Comparison of ENCODE assay signal across 15 mouse cellular contexts in genomic region chr3:138759968-138760684, GRCm38 (mm10). TPM values are rescaled to one million over a fixed set of nuclear protein-coding genes. Genes with fewer than 3 reads are reported as not detected.
DNase-seq lines count a peak whose midpoint lies in the region; ATAC-seq and TF ChIP-seq lines count a peak whose summit lies in the region.
"Had no signal": no experiment of that assay in that cellular context is flagged by ENCODE, and none has a peak within 500 bp of the region (broad histone marks: within the 10 kb centered on the region; RNA-seq: fewer than 3 reads in every experiment).

No protein-coding gene starts in this region.

- no peak for ATAC-seq in hindbrain, embryonic 13.5 days (ENCODE audit: low FRiP score)
- ATAC-seq in hindbrain, embryonic 12.5 days (ENCODE audit: low FRiP score): no peak
- no peak for ATAC-seq in midbrain, embryonic 15.5 days (replicated peaks)
- ATAC-seq in forebrain, embryonic 15.5 days (replicated peaks): no peak

- H3K36me3 ChIP-seq in hindbrain, embryonic 13.5 days: no peaks in the 10 kb centered on the region
- no peaks in the 10 kb centered on the region for H3K36me3 ChIP-seq in hindbrain, embryonic 12.5 days
- H3K36me3 ChIP-seq in midbrain, embryonic 10.5 days: peaks cover 18% of the 10 kb centered on the region
- no peaks in the 10 kb centered on the region for H3K36me3 ChIP-seq in midbrain, embryonic 15.5 days (replicated peaks)
- H3K36me3 ChIP-seq in forebrain, embryonic 15.5 days: no peaks in the 10 kb centered on the region

- H3K4me1 ChIP-seq in hindbrain, embryonic 13.5 days (replicated peaks): peaks cover 28% of the 10 kb centered on the region
- peaks cover 13% of the 10 kb centered on the region; the same call in 1 of the 2 replicates for H3K4me1 ChIP-seq in hindbrain, embryonic 12.5 days
- H3K4me1 ChIP-seq in midbrain, embryonic 10.5 days: peaks cover 38% of the 10 kb centered on the region
- peaks cover 29% of the 10 kb centered on the region for H3K4me1 ChIP-seq in midbrain, embryonic 15.5 days
- H3K4me1 ChIP-seq in forebrain, embryonic 15.5 days: peaks cover 25% of the 10 kb centered on the region
- peaks cover 25% of the 10 kb centered on the region for H3K4me1 ChIP-seq in olfactory bulb, adult 2 months (ENCODE audit: control insufficient read depth, insufficient read depth, low read length)
- H3K4me1 ChIP-seq: megakaryocyte, embryonic 14.5 days had no signal

- peak overlapping the region; percentile 62 for H3K27ac ChIP-seq in hindbrain, embryonic 13.5 days
- no peak overlapping the region for H3K27ac ChIP-seq in hindbrain, embryonic 12.5 days
- H3K27ac ChIP-seq in midbrain, embryonic 10.5 days (replicated peaks): peak overlapping the region; percentile 28; the same call in 1 of the 2 replicates
- no peak overlapping the region for H3K27ac ChIP-seq in midbrain, embryonic 15.5 days
- H3K27ac ChIP-seq in forebrain, embryonic 15.5 days (replicated peaks): peak overlapping the region; percentile 40; the same call in 1 of the 2 replicates
- peak overlapping the region; percentile 84 for H3K27ac ChIP-seq in olfactory bulb, adult 2 months (ENCODE audit: insufficient read depth, low read depth, low read length)
- H3K27ac ChIP-seq: liver, embryonic 14.5 days had no signal

- DNase-seq in midbrain, embryonic 10.5 days (ENCODE audit: low spot score): no peak
- DNase-seq in heart, adult 18-20 months: no peak
- DNase-seq in heart, postnatal 25 days (ENCODE audit: low spot score): no peak
- DNase-seq: adrenal gland, postnatal 10 days; kidney, postnatal 25 days; right cerebral cortex, postnatal 4 days had no signal

- H3K4me3 ChIP-seq in hindbrain, embryonic 13.5 days: no peak overlapping the region
- no peak overlapping the region for H3K4me3 ChIP-seq in hindbrain, embryonic 12.5 days
- H3K4me3 ChIP-seq in midbrain, embryonic 10.5 days: no peak overlapping the region
- H3K4me3 ChIP-seq in midbrain, embryonic 15.5 days: no peak overlapping the region
- no peak overlapping the region for H3K4me3 ChIP-seq in forebrain, embryonic 15.5 days
- H3K4me3 ChIP-seq in olfactory bulb, adult 2 months (ENCODE audit: insufficient read depth, low read depth, low read length): no peak overlapping the region
- H3K4me3 ChIP-seq: megakaryocyte, embryonic 14.5 days had no signal

- no peak for TF ChIP-seq POLR2A in olfactory bulb, adult 2 months (IDR thresholded peaks at IDR 0.05; ENCODE audit: insufficient read depth, low read depth, low read length)

- intact Hi-C loops in heart, postnatal 25 days (cut with DNase I): no loop called here

- TF ChIP-seq CTCF in olfactory bulb, adult 2 months (IDR thresholded peaks at IDR 0.05; ENCODE audit: insufficient read depth, low read depth, low read length): no peak

- no peaks in the 10 kb centered on the region for H3K27me3 ChIP-seq in hindbrain, embryonic 13.5 days
- H3K27me3 ChIP-seq in hindbrain, embryonic 12.5 days: no peaks in the 10 kb centered on the region
- no peaks in the 10 kb centered on the region for H3K27me3 ChIP-seq in midbrain, embryonic 10.5 days (ENCODE audit: low read depth, poor library complexity, severe bottlenecking)
- H3K27me3 ChIP-seq in midbrain, embryonic 15.5 days (replicated peaks): no peaks in the 10 kb centered on the region
- H3K27me3 ChIP-seq in forebrain, embryonic 15.5 days: no peaks in the 10 kb centered on the region
- H3K27me3 ChIP-seq: CH12.LX; megakaryocyte, embryonic 14.5 days had no signal

- no peak overlapping the region for H3K4me2 ChIP-seq in hindbrain, embryonic 13.5 days
- H3K4me2 ChIP-seq in hindbrain, embryonic 12.5 days (replicated peaks): no peak overlapping the region
- H3K4me2 ChIP-seq in midbrain, embryonic 15.5 days: no peak overlapping the region
- H3K4me2 ChIP-seq in forebrain, embryonic 15.5 days (replicated peaks): no peak overlapping the region
- H3K4me2 ChIP-seq: heart, embryonic 11.5 days had no signal

- no peaks in the 10 kb centered on the region for H3K9me3 ChIP-seq in hindbrain, embryonic 13.5 days
- H3K9me3 ChIP-seq in hindbrain, embryonic 12.5 days (replicated peaks): no peaks in the 10 kb centered on the region
- H3K9me3 ChIP-seq in midbrain, embryonic 10.5 days (replicated peaks): no peaks in the 10 kb centered on the region
- H3K9me3 ChIP-seq in midbrain, embryonic 15.5 days: no peaks in the 10 kb centered on the region
- no peaks in the 10 kb centered on the region for H3K9me3 ChIP-seq in forebrain, embryonic 15.5 days
- H3K9me3 ChIP-seq: megakaryocyte, embryonic 14.5 days had no signal

- 69% methylated on average over 9 of the region's 9 CpGs for WGBS in hindbrain, embryonic 13.5 days
- 69% methylated on average over 9 of the region's 9 CpGs for WGBS in hindbrain, embryonic 12.5 days
- WGBS in midbrain, embryonic 10.5 days: 32% methylated on average over 9 of the region's 9 CpGs
- WGBS in midbrain, embryonic 15.5 days: 18% methylated on average over 9 of the region's 9 CpGs
- WGBS in forebrain, embryonic 15.5 days: 10% methylated on average over 9 of the region's 9 CpGs
- WGBS in olfactory bulb, adult 2 months: 21% methylated on average over 9 of the region's 9 CpGs

- 0 out of 2 replicates have a peak overlapping the region, but pooled peaks have one; percentile 10 for H3K9ac ChIP-seq in hindbrain, embryonic 13.5 days
- no peak overlapping the region for H3K9ac ChIP-seq in hindbrain, embryonic 12.5 days
- H3K9ac ChIP-seq in midbrain, embryonic 15.5 days: no peak overlapping the region
- no peak overlapping the region for H3K9ac ChIP-seq in forebrain, embryonic 15.5 days (replicated peaks)
- H3K9ac ChIP-seq: liver, embryonic 14.5 days had no signal

RNA-seq across cellular contexts. Expression of gene Tspan5, which starts 18.1 kb away (rescaled TPM):
- 89.1 and 97.0 TPM in 2 replicates for polyA plus RNA-seq in hindbrain, embryonic 13.5 days (2015; fragmentation: Nextera tagmentation; extraction: Ambion mirVana)
- 74.6 and 77.8 TPM in 2 replicates for polyA plus RNA-seq in hindbrain, embryonic 12.5 days (2016; fragmentation: Nextera tagmentation; extraction: Ambion mirVana)
- polyA plus RNA-seq in midbrain, embryonic 10.5 days (2016; fragmentation: Nextera tagmentation; extraction: Ambion mirVana): 28.1 and 31.7 TPM in 2 replicates
- polyA plus RNA-seq in midbrain, embryonic 15.5 days (2015; fragmentation: Nextera tagmentation; extraction: Ambion mirVana): 102 and 105 TPM in 2 replicates
- 89.1 and 104 TPM in 2 replicates for polyA plus RNA-seq in forebrain, embryonic 15.5 days (2015; fragmentation: Nextera tagmentation; extraction: Ambion mirVana)
- not detected in 2 replicates for polyA plus RNA-seq in olfactory bulb, adult 2 months (2012; ENCODE audit: insufficient read depth, insufficient read length, low replicate concordance, missing spikeins)
- 1 to 10 TPM; 6.4 to 6.9 TPM for total RNA-seq in heart, adult 18-20 months (2021)
- 1 to 10 TPM; 7.2 to 8.6 TPM for total RNA-seq in heart, postnatal 25 days (2021)

Comparison
In these comparisons a context has a peak if more than half of its experiments do, and no peak if none do; other contexts are left out.
1. H3K27ac ChIP-seq: peak in hindbrain, embryonic 13.5 days (single experiment), midbrain, embryonic 10.5 days (single experiment), forebrain, embryonic 15.5 days (single experiment) and olfactory bulb, adult 2 months (single experiment); none in hindbrain, embryonic 12.5 days (single experiment) and midbrain, embryonic 15.5 days (single experiment).